Mouse (Mus musculus) kidney, postnatal 10 days (tissue): ENCODE measurements around the gene Dmrt3.

Experiments
- DNase-seq: peaks from one replicate; pipeline ENCODE4 v3.0.0; 2021; ENCODE audit warnings: mixed read lengths

Dmrt3 gene

DNA sequence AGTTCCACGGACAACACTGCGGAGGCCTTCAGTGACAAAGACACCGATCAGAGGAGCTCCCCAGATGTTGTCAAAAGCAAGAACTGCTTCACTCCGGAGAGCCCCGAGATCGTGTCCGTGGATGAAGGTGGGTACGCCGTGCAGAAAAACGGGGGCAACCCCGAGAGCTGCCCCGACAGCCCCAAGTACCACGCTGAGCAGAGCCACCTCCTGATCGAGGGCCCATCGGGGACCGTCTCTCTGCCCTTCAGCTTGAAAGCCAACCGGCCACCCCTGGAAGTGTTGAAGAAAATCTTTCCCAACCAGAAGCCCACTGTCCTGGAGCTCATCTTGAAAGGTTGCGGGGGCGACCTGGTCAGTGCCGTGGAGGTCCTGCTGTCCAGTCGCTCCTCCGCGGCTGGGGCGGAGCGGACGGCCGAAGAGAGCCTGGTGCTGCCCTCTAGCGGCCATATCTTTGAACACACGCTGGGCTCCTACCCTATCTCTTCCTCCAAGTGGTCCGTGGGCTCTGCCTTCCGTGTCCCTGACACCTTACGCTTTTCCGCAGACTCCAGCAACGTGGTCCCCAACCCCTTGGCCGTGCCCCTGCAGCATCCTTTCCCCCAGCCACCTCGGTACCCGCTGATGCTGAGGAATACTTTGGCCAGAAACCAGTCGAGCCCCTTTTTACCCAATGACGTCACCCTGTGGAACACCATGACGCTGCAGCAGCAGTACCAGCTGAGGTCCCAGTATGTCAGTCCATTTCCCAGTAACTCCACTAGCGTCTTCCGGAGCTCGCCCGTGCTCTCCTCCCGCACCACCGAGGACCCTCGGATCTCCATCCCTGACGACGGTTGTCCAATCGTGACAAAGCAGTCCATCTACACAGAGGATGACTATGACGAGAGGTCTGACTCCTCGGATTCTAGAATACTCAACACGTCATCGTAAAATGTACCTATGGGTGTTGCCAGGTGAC is 12.5 kb downstream of the Dmrt3 start:
- DNase-seq, result peak; percentile 85

GRCm38 (mm10) chr19:25628490-25628889 is 18.4 kb downstream of the Dmrt3 start:
- peak; percentile 86 for DNase-seq

DNA sequence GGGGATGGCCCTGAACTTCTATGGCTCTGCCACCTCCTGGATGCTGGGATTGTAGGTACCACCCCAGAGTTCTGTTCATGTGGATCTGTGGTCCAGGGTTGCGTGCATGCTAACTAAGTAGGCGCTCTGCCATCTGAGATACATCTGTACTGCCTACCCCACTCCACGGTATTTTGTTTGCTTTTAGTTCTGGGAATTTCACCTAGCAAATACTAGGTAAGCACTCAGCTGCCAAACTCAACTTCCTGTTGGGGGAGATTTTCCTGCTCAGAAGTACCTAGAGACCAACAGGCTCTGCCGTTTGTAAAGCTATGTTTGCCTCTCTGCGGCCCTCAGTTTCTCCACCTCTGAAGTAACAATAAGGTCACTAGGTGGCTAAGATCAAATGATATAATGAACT is 25.0 kb downstream of the Dmrt3 start:
- DNase-seq, result no peak

GRCm38 (mm10) chr19:25635622-25636244 is 25.6 kb downstream of the Dmrt3 start:
- peak; percentile 83 for DNase-seq

DNA sequence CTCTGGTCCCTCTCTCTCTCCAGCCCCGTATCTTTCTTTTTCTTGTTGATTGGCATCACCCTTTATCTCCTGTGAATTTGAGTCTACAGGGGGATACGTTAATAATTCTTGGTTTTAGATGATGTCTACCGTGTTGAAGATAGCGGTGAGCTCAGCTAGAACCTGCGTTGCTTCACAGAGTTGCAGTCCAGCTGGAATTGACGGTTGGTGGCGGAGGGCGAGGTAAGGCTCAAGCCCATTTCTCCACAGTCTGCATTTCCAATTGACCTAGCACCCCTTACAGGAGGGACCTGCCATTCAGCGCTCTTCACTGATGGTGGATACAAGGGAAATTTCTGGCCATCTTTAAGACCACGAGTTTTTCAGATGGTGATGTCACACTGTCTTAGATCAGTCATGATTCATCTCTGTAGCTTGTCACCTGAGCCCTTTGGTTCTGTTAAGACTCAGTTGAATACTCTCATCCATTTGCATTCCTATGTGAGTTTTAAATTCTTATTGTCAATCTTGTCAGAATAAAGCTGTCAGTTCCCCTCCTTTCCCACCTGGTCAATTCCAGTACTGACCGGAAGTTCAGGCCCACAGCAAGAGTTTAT is 28.8 kb downstream of the Dmrt3 start:
- DNase-seq, result no peak

GRCm38 (mm10) chr19:25641786-25642185 is 31.7 kb downstream of the Dmrt3 start:
- DNase-seq, result no peak

DNA sequence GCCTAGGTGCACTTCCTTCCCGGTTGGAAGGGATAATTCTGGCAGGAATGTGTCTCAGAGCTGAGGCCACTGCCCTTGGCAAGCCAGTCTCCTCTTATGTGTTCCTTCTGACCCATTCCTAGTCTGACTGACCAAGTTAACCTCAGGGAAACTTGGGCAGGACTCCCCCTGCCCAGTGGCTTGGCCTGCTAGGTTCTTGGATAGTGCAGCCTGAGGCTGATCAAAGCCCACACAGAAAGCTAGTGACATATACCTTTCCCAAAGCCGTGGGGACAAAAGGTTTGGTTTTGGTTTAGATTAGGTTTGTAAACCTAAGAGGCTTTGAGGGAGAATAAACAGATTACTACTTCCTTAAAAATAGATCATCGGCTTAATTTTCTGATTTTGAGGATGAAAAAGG is 37.0 kb downstream of the Dmrt3 start:
- no peak for DNase-seq

DNA sequence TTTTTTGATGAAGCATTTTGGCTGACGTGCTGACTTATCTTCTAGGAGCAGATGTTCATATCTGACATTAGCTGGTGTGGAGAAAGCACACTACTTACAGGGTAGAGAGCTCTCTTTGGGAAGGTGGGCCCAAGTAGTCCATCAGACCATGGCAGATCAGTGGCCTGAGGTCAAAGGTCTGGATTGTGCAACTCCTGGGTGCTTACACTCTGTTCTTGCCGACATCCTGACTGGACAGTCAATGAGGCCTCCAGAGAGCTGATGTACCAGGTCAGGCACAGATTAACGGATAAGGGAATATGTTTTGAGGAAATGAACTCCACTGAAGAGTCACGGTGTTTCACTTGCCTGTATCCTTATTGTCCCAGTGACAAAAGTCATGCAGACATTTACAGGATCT is 38.6 kb downstream of the Dmrt3 start:
- DNase-seq, result no peak

DNA sequence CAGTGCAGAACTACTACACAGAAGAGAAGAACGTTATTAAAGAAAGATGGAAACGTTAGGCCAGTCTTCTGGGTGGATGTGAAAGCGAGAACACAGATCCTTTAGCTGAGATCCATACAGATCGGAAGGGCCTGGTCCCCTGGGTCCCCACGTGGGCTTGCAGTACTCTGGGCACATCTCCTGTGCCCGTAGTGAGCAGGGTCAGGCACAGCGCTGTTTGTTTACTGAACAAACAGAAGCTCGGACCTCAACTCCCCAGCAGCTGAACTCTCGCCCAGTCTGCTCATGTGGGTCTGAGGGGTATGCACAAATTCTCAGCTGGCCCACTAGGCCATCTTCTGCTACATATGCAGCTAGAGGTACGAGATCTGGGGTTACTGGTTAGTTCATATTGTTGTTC is 40.4 kb downstream of the Dmrt3 start:
- DNase-seq, result no peak

- DNase-seq, result no peak
Observed at GRCm38 (mm10) chr19:25652560-25652959, 42.5 kb downstream of the Dmrt3 start.

- no peak for DNase-seq
Observed at GRCm38 (mm10) chr19:25654034-25654749, 44.1 kb downstream of the Dmrt3 start.

DNA sequence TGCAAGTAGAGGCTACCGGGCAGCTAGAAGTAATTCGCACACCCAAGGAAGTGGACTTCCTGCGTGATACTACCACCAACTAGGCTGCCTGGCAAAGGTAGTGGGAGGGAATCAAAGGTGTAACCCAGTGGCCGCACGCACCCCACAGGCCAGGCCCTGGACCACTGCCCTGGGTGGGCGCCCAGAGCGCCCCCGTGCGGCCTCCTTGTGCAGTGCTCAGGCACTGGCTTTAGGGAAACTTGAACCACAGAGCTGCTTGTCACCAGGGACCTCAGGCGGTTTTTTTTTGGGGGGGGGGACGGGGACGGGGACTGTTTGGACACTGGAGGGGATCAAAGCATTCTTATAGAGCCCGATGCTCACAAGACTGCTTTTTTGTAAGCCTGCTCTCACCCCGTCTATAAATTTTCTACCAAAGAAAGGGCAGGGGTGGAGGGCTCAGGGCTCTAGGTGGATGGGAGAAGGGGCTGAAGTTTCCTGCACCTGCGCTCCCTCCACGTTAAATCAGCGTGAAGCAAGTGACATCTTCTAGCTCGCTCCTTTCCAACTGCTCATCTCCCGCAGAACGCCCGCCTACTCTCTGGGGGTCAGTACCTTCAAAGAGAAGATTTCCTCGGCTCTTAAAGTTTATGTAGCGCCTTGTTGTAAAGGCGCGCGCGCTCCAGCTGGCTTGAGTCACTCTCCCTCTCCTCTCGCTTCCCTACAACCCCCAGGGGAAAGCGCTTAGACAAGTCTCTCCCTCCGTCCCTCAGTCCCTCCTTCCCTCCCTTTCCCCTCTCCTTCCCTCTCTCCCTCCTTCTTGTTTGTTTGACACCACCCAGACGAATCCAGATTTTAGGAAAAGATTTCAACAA is 55.6 kb downstream of the Dmrt3 start:
- DNase-seq, result no peak

GRCm38 (mm10) chr19:25667836-25668235 is 57.7 kb downstream of the Dmrt3 start:
- no peak for DNase-seq

DNA sequence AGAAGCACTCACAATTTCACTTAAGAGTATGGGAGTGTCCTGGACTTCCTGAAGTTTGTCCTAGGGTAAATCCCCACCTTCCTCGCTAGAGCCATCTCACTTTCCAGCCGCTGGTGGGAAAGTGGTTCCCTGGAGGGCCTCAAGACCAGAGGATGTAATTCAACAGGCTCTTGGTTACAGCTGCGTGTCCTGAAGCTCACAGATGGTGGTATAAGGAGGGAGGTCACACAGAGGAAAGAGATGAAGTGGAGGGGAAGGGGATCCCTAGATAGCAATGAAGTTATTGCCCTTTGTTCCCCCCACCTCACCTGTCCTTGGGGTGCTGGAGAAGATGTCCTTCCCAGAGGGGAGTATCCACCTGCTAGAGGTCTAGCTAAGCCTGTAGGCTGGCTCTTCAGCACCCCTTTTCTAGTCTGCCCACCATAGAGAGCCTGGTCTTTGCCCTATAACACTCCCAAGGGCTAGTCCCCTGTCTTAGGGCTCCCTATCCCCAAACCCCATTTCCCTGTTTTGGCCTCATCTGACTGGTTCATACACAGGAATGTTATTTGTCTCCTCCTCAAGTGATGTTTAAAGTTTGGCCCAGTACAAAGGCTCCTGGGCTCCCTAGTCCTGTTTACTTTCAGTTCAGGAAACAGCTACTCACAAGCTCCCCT is 59.6 kb downstream of the Dmrt3 start:
- DNase-seq, result no peak

DNA sequence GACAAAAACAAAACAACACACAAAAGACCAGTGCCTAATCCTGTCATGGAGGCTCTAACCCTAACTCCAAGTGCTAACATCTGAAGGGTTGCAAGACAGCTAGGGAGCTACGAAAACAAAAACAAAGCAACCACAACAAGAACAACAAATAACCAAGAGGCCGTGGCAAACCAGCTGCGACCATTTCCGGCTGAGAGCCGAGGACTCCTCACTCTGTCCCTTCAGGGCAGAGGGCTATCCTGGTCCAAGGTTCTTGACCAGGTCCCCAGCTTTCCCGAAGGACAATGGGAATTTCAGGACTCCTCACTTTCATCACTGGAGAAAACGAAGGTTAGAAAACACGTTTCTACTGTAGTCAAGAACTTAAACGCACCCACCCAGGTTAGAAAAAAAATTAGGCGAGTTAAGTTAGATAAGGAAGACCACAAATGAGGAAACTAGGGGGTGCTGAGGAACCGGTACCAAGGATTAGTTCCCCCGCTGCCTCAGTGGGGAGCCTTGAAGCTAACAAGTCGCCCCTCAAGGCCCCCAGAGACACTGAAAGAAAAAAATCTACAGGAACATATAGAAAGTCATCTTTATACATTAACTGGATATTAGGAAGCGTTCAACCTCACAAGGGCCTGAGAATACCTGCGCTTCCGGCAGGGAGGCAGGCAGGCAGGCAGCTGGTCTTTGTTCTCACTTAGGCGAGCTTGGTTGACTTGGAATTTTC is 60.6 kb downstream of the Dmrt3 start:
- DNase-seq, result no peak

- DNase-seq, result no peak
Observed at GRCm38 (mm10) chr19:25671681-25672080, 61.6 kb downstream of the Dmrt3 start.

DNA sequence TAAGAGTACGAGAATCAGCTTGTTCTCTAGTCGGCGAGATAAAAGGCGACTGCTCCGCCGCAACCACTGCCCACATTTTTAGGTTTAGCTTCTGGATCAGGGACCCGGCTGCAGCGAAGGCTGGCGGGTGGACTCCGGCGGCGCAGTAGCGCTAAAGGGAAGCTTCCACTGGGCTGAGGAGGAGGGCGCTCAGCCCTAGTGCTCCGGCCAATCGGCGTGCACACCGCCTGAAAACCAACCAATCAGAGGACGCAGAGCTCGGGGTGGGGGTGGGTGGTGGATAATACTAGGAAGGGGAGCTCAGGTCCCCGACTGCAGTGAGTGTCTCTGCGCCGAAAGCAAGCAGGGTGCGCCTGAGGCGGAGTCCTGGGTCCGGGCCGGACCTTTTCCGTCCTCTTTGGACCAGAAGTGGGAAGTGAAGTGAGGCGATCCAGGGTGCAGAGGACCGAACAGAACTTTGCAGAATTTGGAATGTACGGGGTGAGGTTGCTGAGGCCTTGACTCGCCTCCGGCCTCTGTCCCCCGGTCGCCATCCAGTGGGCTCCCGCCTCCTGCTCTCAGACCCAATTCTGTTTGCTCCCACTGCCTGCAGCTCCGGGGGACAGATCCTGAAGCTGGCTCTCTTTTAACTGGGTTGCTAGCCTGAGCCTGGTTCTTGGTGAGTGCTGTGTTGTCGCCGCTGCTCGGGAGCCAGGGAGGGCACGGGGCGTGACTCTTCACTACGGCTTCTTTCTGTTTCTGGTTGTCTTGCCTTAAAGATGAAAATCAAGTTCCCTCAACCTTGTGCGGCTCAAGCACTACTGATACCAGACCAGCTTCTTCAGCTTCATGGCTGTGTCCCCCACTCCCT is 62.2 kb downstream of the Dmrt3 start, which contains the start of gene Dmrt2:
TSS of gene Dmrt2 (plus strand) at position 311 of the 850 bp plus-strand sequence.
- peak; percentile 79 for DNase-seq
